Mouse (Mus musculus): ENCODE results near the gene Spsb2.
"Not testable (repeated sequence)": the region's sequence is repeated elsewhere in the genome, so short reads cannot be mapped to it uniquely, and the experiment has no call there.

The Spsb2 gene

GRCm38 (mm10) chr6:124808358-124809012 is at the start of gene Spsb2:
Gene Spsb2, plus strand, starts transcription at chr6:124808661.
- peak; percentile 41 to 58 for DNase-seq (ENCODE audit: low spot score in 2 of 2)

DNA sequence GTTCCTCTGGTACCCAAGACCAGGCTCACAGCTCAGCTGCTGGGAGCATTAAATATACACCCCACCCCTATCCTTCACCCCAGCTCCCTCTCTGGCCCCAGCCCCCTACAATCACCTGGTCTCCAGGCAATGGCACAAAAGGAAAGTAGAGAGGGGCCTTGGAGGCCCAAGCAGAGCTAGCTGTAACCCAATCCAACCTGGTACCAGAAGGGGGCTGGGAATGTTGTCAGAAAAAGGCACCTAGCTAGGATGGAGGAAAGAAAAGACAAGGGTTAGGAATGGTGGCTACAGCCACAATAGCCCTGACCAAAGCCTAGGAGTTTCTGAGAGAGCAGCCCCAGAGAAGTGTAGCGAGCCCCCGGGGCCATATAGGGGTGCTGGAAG is 49.6 kb upstream of the Spsb2 start:
- DNase-seq (ENCODE audit: low spot score in 2 of 2) = no peak

DNA sequence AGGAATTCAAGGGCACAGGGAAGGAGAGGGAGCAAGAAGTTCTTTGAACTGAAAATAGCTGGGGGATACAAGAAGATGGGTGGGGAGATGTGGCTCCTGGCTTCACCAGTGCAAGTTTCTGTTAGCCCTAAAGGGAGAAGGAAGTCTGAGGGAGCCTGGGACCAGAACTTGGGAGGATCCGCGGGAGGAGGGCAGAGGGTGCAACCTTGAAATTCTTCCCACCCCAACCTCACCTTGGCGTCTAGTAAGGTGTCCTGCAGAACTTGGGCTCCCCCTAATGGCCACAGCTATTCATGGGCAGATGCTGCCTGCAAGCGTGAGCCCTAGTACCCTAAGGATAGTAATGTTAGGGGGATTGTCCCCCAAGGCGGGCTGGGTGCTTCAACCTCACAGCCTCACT is 49.2 kb upstream of the Spsb2 start:
- DNase-seq (ENCODE audit: low spot score in 2 of 2) = peak; percentile 64 to 83

DNA sequence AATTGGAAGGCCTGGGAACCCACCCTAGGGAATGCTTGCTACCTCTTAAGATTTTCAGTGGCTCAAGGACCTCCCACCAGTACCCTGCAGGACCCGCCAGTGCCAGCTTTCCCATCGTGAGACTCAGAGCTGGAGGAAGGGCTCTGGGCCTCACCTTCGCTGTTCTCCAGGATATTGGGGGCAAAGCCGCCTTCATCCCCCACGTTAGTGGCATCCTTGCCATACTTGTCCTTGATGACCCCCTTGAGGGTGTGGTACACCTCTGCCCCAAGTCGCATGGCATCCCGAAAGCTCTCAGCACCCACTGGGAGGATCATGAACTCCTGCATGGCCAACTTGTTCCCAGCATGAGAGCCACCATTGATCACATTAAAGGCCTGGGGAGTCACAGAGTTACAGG is 42.5 kb upstream of the Spsb2 start:
- no peak for DNase-seq (ENCODE audit: low spot score in 2 of 2)

DNA sequence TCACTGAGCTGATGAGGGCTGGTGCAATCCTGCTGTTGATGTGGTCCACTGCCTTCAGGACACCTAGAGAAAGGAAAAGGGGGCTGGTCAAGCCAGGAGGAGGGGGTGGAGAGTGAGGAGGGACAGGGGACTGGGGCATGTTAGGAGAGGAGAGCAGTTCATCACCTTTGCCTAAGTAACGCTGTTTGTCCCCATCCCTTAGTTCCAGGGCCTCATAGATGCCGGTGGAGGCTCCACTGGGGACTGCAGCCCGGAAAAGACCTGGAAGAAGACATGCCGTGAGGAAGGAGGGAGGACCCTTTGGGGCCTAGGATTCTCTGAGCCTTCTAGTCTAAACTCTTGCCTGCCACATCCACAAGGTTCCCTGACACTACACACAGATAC is 40.9 kb upstream of the Spsb2 start:
- DNase-seq (ENCODE audit: low spot score in 2 of 2) = no peak

- no peak for DNase-seq (ENCODE audit: low spot score in 2 of 2)
Observed at GRCm38 (mm10) chr6:124767920-124768703, 40.3 kb upstream of the Spsb2 start.

GRCm38 (mm10) chr6:124768704-124769044 is 39.8 kb upstream of the Spsb2 start:
- DNase-seq (ENCODE audit: low spot score in 2 of 2) = no peak

- no peak for DNase-seq (ENCODE audit: low spot score in 2 of 2)
Observed at GRCm38 (mm10) chr6:124769101-124769765, 39.2 kb upstream of the Spsb2 start, which contains the start of gene Eno2. Gene Eno2, minus strand, starts transcription at chr6:124769673.

GRCm38 (mm10) chr6:124770013-124770412 is 38.4 kb upstream of the Spsb2 start:
- no peak for DNase-seq (ENCODE audit: low spot score in 2 of 2)

DNA sequence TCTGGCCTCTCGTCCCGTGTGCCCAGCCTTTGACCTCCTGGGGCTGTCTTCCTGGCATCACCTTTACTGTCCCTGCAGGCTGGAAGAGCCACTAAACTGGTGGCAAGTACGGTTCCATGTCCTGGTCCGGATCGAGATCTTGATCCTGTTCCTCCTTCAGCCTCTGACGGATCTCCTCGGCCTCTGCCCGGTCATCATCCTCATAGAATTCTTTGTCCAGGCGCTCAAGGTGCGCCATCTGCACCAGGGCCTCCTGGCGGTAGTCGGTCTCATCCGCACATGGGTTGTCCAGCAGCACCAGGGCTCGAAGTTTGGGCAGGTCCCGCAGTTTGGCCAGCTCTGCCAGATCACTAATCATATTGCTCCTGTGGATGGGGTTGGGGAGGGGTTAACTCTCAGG is 38.0 kb upstream of the Spsb2 start:
- DNase-seq (ENCODE audit: low spot score in 2 of 2) = no peak

DNA sequence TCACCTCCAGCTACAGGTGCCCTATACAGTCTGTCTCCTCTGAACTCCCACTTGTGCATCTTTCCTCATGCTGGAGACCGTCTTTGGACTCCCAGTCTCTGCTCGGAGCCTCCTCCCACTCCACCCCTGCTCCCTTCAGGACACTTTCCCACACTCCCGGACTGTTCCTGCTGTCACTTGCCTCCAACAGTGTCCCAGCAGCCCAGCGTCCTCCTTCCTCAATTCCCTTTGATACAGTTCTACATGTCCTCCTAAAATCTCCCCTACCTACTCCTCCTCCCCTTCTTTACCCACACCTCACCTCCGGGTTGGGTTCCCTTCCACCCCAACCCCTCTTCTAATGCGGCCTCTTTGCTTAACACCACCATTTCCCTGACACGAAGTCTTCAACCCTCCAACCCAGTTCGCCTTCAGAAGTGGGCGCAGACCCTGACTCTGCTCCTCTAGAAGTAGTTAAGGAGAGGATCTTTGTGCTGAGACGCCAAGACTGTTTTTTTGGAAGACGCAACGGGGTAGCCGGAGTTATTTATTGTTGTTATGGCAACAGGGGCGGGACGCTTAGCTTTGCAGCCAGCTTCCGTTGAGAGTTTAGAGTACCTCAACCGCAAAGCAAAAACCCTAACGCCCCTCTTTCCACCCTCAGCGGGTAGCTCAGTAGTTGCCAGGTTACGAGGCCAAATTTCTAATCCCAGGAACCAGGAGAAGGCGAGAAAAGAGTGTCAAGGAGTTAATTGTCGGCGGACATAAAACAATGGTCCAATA is 29.1 kb upstream of the Spsb2 start, which contains the start of gene Lrrc23:
Gene Lrrc23, minus strand, starts transcription at position 506 of the 762 bp plus-strand sequence.
- DNase-seq (ENCODE audit: low spot score in 2 of 2) = peak in 1 of 2 experiments; percentile 16

DNA sequence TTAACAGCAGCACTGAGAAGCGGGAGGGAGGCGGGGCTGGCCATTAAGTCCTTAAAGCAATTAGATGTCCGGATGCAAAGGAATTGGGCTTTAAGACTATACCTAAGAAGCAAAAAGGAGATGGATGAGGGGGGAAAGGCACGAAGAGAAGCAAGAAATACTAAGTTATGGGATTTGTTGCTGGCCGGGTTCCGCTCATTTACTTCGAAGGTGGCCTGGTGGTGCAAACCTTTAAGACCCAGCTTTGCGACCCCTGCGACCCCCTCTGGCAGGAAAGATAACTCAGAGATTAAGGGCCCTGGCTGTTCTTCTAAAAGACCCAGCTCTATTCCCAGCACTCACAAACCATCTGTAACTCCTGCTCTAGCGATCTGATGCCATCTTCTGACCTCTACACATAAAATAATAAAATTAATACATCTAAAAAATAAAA is 28.5 kb upstream of the Spsb2 start:
- DNase-seq (ENCODE audit: low spot score in 2 of 2) = no peak

DNA sequence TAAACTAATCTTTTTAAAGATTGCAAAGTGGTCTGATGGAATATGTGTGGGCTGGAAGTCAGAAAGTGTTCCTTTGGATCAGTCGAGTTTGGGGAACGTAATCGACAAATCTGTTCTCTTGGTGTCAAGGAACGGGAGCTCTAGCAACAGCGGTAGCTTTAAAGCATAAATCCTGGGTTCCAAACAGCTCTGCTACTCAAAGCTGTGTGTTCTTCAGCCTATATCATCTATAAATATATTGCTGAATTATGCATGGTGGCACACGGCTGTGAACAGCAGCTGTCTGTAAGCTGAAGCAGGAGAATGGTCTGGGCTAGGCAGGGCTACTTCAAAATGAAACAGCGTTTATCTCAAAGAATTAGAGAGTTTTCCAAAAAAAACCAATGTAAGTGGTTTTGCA is 27.5 kb upstream of the Spsb2 start:
- no peak for DNase-seq (ENCODE audit: low spot score in 2 of 2)

DNA sequence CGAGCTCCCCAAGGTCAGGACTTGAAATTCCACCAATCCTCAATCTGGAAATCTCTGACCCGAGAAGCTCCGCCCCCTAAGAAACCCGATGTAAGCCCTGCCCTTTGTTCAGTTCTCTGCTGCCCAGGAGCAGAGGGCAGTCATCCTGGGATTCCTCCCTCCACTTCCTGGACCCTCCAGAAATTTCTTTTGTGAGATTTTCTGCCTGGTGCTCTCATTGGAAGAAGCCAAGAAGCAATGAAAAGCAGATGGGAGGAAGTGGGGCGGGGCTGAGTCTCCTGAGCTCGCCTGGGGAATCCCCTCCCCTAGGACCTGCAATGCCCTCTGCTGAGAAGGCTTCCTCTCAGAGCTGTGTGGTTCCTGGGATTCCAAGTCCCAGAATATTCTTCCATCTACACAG is 26.0 kb upstream of the Spsb2 start:
- peak in 1 of 2 experiments; percentile 16 for DNase-seq (ENCODE audit: low spot score in 2 of 2)

DNA sequence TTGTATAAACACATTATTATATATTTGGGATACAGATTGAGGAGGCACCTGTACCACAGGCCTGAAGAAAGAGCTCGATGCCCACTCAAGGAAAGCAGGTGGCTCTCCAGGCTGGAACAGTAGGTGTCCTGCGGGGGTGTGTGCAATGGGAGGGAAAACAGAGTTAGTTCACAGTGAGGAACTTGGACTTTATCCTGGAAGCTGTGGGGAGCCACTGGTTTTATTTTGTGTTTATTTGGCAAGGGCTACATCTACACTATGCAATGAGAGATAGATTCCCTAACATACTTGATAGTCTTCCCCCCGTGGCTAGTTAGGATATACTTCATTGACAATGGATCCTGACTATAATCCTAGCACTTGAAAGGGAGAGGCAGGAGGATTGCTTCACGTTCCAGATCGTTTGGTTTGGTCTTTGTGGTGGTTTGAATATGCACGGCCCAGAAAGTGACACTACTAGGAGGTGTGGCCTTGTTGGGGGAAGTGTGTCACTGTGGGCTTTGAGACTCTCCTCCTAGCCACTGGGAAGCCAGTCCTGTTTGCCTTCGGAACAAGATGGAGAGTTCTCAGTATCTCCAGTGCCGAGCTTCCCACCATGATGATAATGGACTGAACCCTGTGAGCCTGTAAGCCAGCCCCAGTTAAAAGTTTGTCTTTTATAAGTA is 21.6 kb upstream of the Spsb2 start:
- DNase-seq (ENCODE audit: low spot score in 2 of 2) = no peak

DNA sequence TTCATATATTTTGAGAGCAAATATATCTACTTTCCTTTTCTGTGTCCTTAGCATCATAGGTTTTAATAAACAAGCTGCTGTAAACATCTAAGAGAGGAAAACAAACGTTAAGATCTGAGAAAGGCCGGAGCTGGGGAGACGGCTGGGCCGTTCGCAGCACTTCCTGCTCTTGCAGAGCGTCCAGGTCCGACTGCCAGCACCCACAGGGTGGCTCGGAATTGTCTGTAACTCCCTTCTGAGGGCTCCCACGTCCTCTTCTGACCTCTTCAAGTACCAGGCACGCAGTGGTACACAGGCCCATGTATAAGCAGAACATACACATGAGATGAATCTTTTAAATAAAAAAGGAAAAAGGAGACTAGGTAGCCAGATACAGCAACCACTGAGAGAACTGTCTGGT is 20.7 kb upstream of the Spsb2 start:
- no peak for DNase-seq (ENCODE audit: low spot score in 2 of 2)

GRCm38 (mm10) chr6:124789519-124789918 is 18.9 kb upstream of the Spsb2 start:
- DNase-seq (ENCODE audit: low spot score in 2 of 2) = no peak

- DNase-seq (ENCODE audit: low spot score in 2 of 2) = no peak
Observed at GRCm38 (mm10) chr6:124790121-124790520, 18.3 kb upstream of the Spsb2 start.

DNA sequence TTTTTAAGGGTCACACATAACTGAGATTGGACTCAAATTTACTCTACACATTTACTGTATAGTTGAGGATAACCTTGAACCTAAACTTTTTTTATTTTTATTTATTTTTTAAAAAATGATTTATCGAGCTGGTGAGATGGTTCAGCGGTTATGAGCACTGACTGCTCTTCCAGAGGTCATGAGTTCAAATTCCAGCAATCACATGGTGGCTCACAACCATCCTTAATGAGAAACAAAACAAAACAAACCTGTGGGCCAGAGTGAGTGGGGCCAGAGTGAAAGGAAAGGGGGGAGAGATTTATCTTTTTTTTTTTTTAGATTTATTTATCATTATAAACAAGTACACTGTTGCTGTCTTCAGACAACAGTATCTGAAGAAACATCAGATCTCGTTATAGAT is 16.6 kb upstream of the Spsb2 start:
- no peak for DNase-seq (ENCODE audit: low spot score in 2 of 2)

DNA sequence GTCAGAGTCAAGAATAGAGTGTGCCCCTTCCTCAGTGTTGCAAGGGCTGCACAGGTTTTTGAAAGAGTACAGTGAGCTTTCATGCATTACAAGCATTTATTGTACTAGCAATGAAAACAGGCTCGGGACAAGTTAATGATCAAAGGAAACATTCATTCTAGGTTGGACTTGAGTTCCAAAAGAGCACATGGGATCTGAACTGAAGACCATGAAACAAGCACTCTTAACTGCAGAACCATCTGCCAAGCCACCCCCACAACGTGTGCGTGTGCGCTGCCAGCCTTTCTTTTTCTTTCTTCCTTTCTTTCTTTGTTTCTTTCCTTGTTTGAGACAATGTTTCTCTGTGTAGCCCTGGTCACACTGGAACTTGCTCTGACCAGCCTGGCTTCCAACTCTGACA is 12.7 kb upstream of the Spsb2 start:
- DNase-seq (ENCODE audit: low spot score in 2 of 2) = no peak

DNA sequence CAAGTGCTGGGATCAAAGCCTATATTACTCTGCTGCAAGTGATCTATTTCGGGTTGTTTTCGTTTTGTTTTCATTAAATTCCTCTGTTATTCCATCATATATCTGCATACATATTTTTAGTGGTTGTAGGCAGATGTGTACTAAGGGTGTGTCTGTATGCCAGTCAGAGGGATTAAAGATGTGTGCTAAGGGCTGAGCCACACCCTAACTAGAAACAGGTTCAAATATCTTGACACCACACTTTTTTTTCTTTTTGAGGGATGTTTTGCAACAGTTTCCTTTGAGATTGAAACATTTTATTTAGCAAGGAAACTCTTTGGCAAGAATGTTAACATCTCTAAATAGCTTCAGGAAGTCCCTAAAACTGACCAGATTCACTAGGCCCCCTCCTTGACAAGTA is 12.3 kb upstream of the Spsb2 start:
- DNase-seq (ENCODE audit: low spot score in 2 of 2) = no peak

- not testable (repeated sequence) for DNase-seq (ENCODE audit: low spot score in 2 of 2)
Observed at GRCm38 (mm10) chr6:124802400-124802799, 6.1 kb upstream of the Spsb2 start.
